Mouse (Mus musculus) neural tube, embryonic 11.5 days (tissue): ENCODE data around the gene Myo1a. TPM values are rescaled to one million over a fixed set of nuclear protein-coding genes. Genes with fewer than 3 reads are reported as not detected.
"Not testable (repeated sequence)": the region's sequence is repeated elsewhere in the genome, so short reads cannot be mapped to it uniquely, and the experiment has no call there.

Experiments
- ATAC-seq: fragments of 200-750 bp; cut with Nextera tagmentation; 2 replicates; pipeline ENCODE4 v1.8.0; 2017; ENCODE audit warnings: moderate number of reproducible peaks, mild to moderate bottlenecking, moderate TSS enrichment, moderate library complexity; ENCODE audit not compliant: insufficient read depth, low FRiP score, low TSS enrichment
- DNase-seq: peaks from one replicate; pipeline ENCODE4 v3.0.0-alpha.2; 2015; ENCODE audit warnings: low spot score
- H3K27ac ChIP-seq: fragments of 300-500 bp; sonication (generic); 2 replicates; pipeline ENCODE4 v1.5.1; 2014; ENCODE audit warnings: low read depth, mild to moderate bottlenecking, low read length
- H3K27me3 ChIP-seq: fragments of 300-500 bp; sonication (generic); 2 replicates; pipeline ENCODE4 v1.6.1; 2014; ENCODE audit warnings: mild to moderate bottlenecking, low read length, mixed read lengths; ENCODE audit not compliant: control insufficient read depth, insufficient read depth
- H3K36me3 ChIP-seq: fragments of 300-500 bp; sonication (generic); 2 replicates; pipeline ENCODE4 v1.6.1; 2014; ENCODE audit warnings: mild to moderate bottlenecking, low read length, moderate library complexity, mixed read lengths; ENCODE audit not compliant: control insufficient read depth, insufficient read depth
- H3K4me1 ChIP-seq: fragments of 300-500 bp; sonication (generic); 2 replicates; pipeline ENCODE4 v1.6.1; 2014; ENCODE audit warnings: low read length, mixed read lengths; ENCODE audit not compliant: control insufficient read depth, insufficient read depth
- H3K4me2 ChIP-seq: fragments of 300-500 bp; sonication (generic); 2 replicates; pipeline ENCODE4 v1.6.1; 2014; ENCODE audit warnings: low read depth, mild to moderate bottlenecking, moderate library complexity
- H3K4me3 ChIP-seq: fragments of 300-500 bp; sonication (generic); 2 replicates; pipeline ENCODE4 v1.5.1; 2014; ENCODE audit warnings: low read depth, low read length
- H3K9ac ChIP-seq: fragments of 300-500 bp; sonication (generic); 2 replicates; pipeline ENCODE4 v1.6.1; 2014; ENCODE audit warnings: mild to moderate bottlenecking, low read length
- H3K9me3 ChIP-seq: fragments of 300-500 bp; sonication (generic); 2 replicates; pipeline ENCODE4 v1.6.1; 2016; ENCODE audit warnings: low read length; ENCODE audit not compliant: control insufficient read depth
- WGBS: fragments of 180-500 bp; shearing (Covaris S2); extraction: QIAGEN DNeasy Blood & Tissue Kit; methylation state at CpG from one replicate; pipeline ENCODE4 v1.1.7; 2014; 5-methylcytosine and 5-hydroxymethylcytosine counted together
- polyA plus RNA-seq: library from polyadenylated mRNA; unstranded; fragments of >200 nt; fragmentation: Nextera tagmentation; extraction: Ambion mirVana; gene quantifications from 2 replicates; pipeline ENCODE4 v1.2.1, GENCODE M21; 2014

The Myo1a gene
- polyA plus RNA-seq, 1 experiment from 2014 or later = 0.56 TPM

- H3K27ac ChIP-seq = no peak overlapping the region
- no peaks in the 10 kb centered on the region for H3K27me3 ChIP-seq
- no peak overlapping the region for H3K4me3 ChIP-seq
- peaks cover 2% of the 10 kb centered on the region for H3K4me1 ChIP-seq
- H3K4me2 ChIP-seq = no peak overlapping the region
- H3K9ac ChIP-seq = no peak overlapping the region
- no peaks in the 10 kb centered on the region for H3K9me3 ChIP-seq
- H3K36me3 ChIP-seq = no peaks in the 10 kb centered on the region
- ATAC-seq = no peak
- 86% methylated on average over 6 of the region's 6 CpGs for WGBS
- DNase-seq = no peak
These were observed 49.7 kb downstream of the Myo1a start for GRCm38 (mm10) chr10:127754566-127755166.

GRCm38 (mm10) chr10:127755246-127755645, 50.3 kb downstream of the Myo1a start:
- Histone ChIP-seq H3K4me1 (no peaks in the 10 kb centered on the region), H3K27ac (no peak overlapping the region), H3K9me3 (no peaks in the 10 kb centered on the region), H3K4me3 (no peak overlapping the region), H3K4me2 (no peak overlapping the region), H3K36me3 (no peaks in the 10 kb centered on the region), H3K9ac (no peak overlapping the region), H3K27me3 (no peaks in the 10 kb centered on the region)
- ATAC-seq (no peak), DNase-seq (no peak)
- 84% methylated on average over 3 of the region's 3 CpGs for WGBS

GRCm38 (mm10) chr10:127755770-127756468, 50.9 kb downstream of the Myo1a start:
- 52% methylated on average over 18 of the region's 18 CpGs for WGBS

GRCm38 (mm10) chr10:127759181-127760110, 54.5 kb downstream of the Myo1a start, which contains the start of the genes Rdh1 and Rdh16f1:
Gene Rdh1, plus strand, starts transcription at chr10:127759721.
Gene Rdh16f1, plus strand, starts transcription at chr10:127759787.
- no peak for DNase-seq
- Histone ChIP-seq H3K27me3 (no peaks in the 10 kb centered on the region), H3K36me3 (no peaks in the 10 kb centered on the region), H3K4me1 (no peaks in the 10 kb centered on the region), H3K9ac (no peak within 1 kb of the TSS), H3K9me3 (no peaks in the 10 kb centered on the region), H3K4me3 (no peak within 1 kb of the TSS), H3K27ac (no peak within 1 kb of the TSS), H3K4me2 (no peak within 1 kb of the TSS)
- 81% methylated on average over 9 of the region's 9 CpGs for WGBS
- ATAC-seq = no peak

More at GRCm38 (mm10) chr10:127755770-127756468, 50.9 kb downstream of the Myo1a start:
- Histone ChIP-seq H3K27me3 (no peaks in the 10 kb centered on the region), H3K4me1 (no peaks in the 10 kb centered on the region), H3K27ac (no peak overlapping the region), H3K36me3 (no peaks in the 10 kb centered on the region), H3K9me3 (no peaks in the 10 kb centered on the region), H3K4me3 (no peak overlapping the region), H3K4me2 (no peak overlapping the region), H3K9ac (no peak overlapping the region)
- ATAC-seq (no peak), DNase-seq (no peak)

- H3K36me3 ChIP-seq, ATAC-seq, H3K4me2 ChIP-seq, H3K4me3 ChIP-seq, DNase-seq, H3K4me1 ChIP-seq, H3K27ac ChIP-seq, H3K9me3 ChIP-seq, H3K9ac ChIP-seq, H3K27me3 ChIP-seq: not testable (repeated sequence)
- 87% methylated on average over 10 of the region's 10 CpGs for WGBS
These were observed 58.0 kb downstream of the Myo1a start for GRCm38 (mm10) chr10:127762926-127763325.

- H3K36me3 ChIP-seq = no peaks in the 10 kb centered on the region
- no peak overlapping the region for H3K27ac ChIP-seq
- no peak overlapping the region for H3K4me3 ChIP-seq
- ATAC-seq = no peak
- no peaks in the 10 kb centered on the region for H3K4me1 ChIP-seq
- no peak for DNase-seq
- no peaks in the 10 kb centered on the region for H3K27me3 ChIP-seq
- 66% methylated on average over 12 of the region's 12 CpGs for WGBS
- H3K9ac ChIP-seq = no peak overlapping the region
- no peak overlapping the region for H3K4me2 ChIP-seq
- H3K9me3 ChIP-seq = no peaks in the 10 kb centered on the region
These were observed 59.1 kb downstream of the Myo1a start for GRCm38 (mm10) chr10:127763914-127764680.

GRCm38 (mm10) chr10:127766564-127766963, 61.6 kb downstream of the Myo1a start:
- Histone ChIP-seq H3K4me2 (no peak overlapping the region), H3K27ac (no peak overlapping the region), H3K36me3 (no peaks in the 10 kb centered on the region), H3K9ac (no peak overlapping the region), H3K27me3 (no peaks in the 10 kb centered on the region), H3K9me3 (no peaks in the 10 kb centered on the region), H3K4me3 (no peak overlapping the region), H3K4me1 (no peaks in the 10 kb centered on the region)
- 87% methylated on average over 1 of the region's 1 CpGs for WGBS
- no peak for ATAC-seq
- no peak for DNase-seq
